Mouse (Mus musculus) liver, embryonic 14.5 days (tissue): Measurements from ENCODE around the gene Vkorc1l1.

Experiments
- CTCF ChIP-seq: IDR thresholded peaks from 2 replicates; pipeline ENCODE4 v1.5.1; 2016; ENCODE audit warnings: antibody characterized with exemption, low read depth, control low read depth
- EP300 ChIP-seq: IDR thresholded peaks from 2 replicates; pipeline ENCODE4 v1.6.1; 2016; ENCODE audit warnings: antibody characterized with exemption, low read depth

GRCm38 (mm10) chr5:129918065-129918651 is 23.6 kb upstream of the Vkorc1l1 start:
- TF ChIP-seq EP300 = no peak
- no peak for TF ChIP-seq CTCF
